Mouse (Mus musculus) heart, adult 2 months (tissue): ENCODE results near the gene Pim3. TPM values are rescaled to one million over a fixed set of nuclear protein-coding genes. Genes with fewer than 3 reads are reported as not detected.
A peak's percentile ranks its signal among the peaks of the same experiment; 100 is the strongest.

Experiments
- DNase-seq, 2 experiments: peaks; one replicate each; pipeline ENCODE4 v3.0.0; 2021
- H3K27ac ChIP-seq: fragments of 200-600 bp; 2 replicates; pipeline ENCODE4 v1.8.1; 2022
- H3K27me3 ChIP-seq: fragments of 200-500 bp; 2 replicates; pipeline ENCODE4 v1.6.1; 2012; ENCODE audit warnings: mild to moderate bottlenecking, low read length, inconsistent platforms, mixed read lengths; ENCODE audit not compliant: control insufficient read depth, insufficient read depth
- H3K36me3 ChIP-seq: fragments of 200-500 bp; 2 replicates; pipeline ENCODE4 v1.6.1; 2012; ENCODE audit warnings: low read length, inconsistent platforms; ENCODE audit not compliant: control insufficient read depth, insufficient read depth
- H3K4me1 ChIP-seq: fragments of 200-500 bp; 2 replicates; pipeline ENCODE4 v1.6.1; 2011; ENCODE audit warnings: low read length; ENCODE audit not compliant: control insufficient read depth, insufficient read depth
- H3K4me3 ChIP-seq: fragments of 200-600 bp; 2 replicates; pipeline ENCODE4 v1.8.1; 2022
- H3K79me2 ChIP-seq: fragments of 200-500 bp; replicated peaks from 2 replicates; pipeline ENCODE4 v1.6.1; 2012; ENCODE audit warnings: mild to moderate bottlenecking, inconsistent platforms, low read length, moderate library complexity, mixed read lengths; ENCODE audit not compliant: control insufficient read depth, insufficient read depth
- H3K9ac ChIP-seq: fragments of 200-500 bp; 2 replicates; pipeline ENCODE4 v1.6.1; 2012; ENCODE audit warnings: low read depth, mild to moderate bottlenecking, control low read depth, inconsistent platforms, low read length, mixed read lengths
- CTCF ChIP-seq: fragments of 200-600 bp; IDR thresholded peaks from 2 replicates; pipeline ENCODE4 v1.8.1; 2022; ENCODE audit warnings: antibody characterized with exemption, mild to moderate bottlenecking, moderate library complexity
- EP300 ChIP-seq: fragments of 200-500 bp; IDR thresholded peaks from 2 replicates; pipeline ENCODE4 v1.6.1; 2011; ENCODE audit warnings: low read depth, low read length, control low read depth; ENCODE audit not compliant: insufficient read depth
- POLR2A ChIP-seq: fragments of 200-500 bp; IDR thresholded peaks from 2 replicates; pipeline ENCODE4 v1.6.1; 2011; ENCODE audit warnings: mild to moderate bottlenecking, low read depth, low read length, control low read depth; ENCODE audit not compliant: insufficient read depth
- WGBS: fragments of 180-500 bp; shearing (Covaris S2); methylation state at CpG from one replicate; pipeline ENCODE4 v1.1.7; 2018; 5-methylcytosine and 5-hydroxymethylcytosine counted together
- intact Hi-C: fragments of 180-260 bp; cut with DNase I; formaldehyde crosslinking; loops from one replicate; pipeline ENCODE4 v1.15.1; 2025
- polyA plus RNA-seq: library from polyadenylated mRNA; depleted of rRNA; stranded (reverse); fragments of >200 nt; gene quantifications from 2 replicates; pipeline ENCODE4 v1.2.3, GENCODE M21; 2012
- total RNA-seq, 2 experiments: library from RNA; stranded (reverse); gene quantifications; 2 replicates each; pipeline ENCODE4 v1.2.3; 2021

Gene Pim3
- total and polyA plus RNA-seq, 3 experiments = 58.8 to 133 (median 95.3) TPM

DNA sequence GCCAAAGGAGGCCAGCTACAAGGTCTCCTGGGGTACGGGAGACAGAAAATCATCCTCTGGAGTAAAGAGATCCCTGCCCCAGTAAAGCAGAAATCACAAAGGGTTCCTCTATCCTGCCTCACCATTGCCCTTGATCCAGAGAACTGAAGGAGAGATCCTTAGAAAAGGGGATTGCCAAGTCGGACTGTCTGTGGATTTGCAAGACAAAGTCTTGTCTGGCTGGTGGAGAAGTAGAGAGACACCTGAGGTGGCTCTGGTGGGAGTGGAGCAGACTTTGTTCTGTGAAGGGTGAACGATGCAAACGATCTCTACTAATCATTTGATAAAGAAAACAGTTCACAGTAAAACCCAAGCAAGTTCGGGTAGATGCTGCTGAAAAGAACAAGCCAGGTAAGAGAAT, 30.9 kb downstream of the Pim3 start:
- DNase-seq = no peak
- H3K4me3 ChIP-seq = no peak overlapping the region
- no peaks in the 10 kb centered on the region for H3K36me3 ChIP-seq
- H3K79me2 ChIP-seq = no peaks in the 10 kb centered on the region
- TF ChIP-seq CTCF (no peak), EP300 (no peak), POLR2A (no peak)
- H3K9ac ChIP-seq = no peak overlapping the region
- H3K27ac ChIP-seq = no peak overlapping the region
- H3K27me3 ChIP-seq = peaks cover 2% of the 10 kb centered on the region; the same call in 1 of the 2 replicates
- 75% methylated on average over 5 of the region's 5 CpGs for WGBS
- intact Hi-C loops = no loop called here
- peaks cover 4% of the 10 kb centered on the region for H3K4me1 ChIP-seq

DNA sequence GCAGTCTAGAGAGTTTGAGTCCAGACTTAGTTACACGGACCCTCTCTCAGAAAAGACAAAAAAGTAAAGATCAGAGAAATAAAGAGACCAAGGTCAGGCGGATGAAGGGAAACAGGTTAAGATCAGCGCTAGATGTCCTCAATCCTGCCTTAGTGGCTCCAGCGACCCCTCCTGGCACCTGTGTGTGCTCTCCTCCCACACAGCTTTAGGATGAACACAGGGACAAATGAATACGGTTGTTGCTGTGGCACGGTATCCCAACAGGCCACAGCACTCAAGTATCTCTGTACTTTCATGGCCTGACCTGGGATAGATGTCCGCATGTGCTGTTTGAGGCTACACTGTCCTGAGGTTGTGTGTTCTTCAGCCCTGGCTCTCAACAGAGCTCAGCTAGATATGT, 33.1 kb downstream of the Pim3 start:
- Histone ChIP-seq H3K36me3 (no peaks in the 10 kb centered on the region), H3K4me1 (peaks cover 4% of the 10 kb centered on the region), H3K27ac (no peak overlapping the region), H3K79me2 (no peaks in the 10 kb centered on the region), H3K4me3 (no peak overlapping the region), H3K9ac (no peak overlapping the region), H3K27me3 (peaks cover 2% of the 10 kb centered on the region; the same call in 1 of the 2 replicates)
- TF ChIP-seq POLR2A (no peak), CTCF (no peak), EP300 (no peak)
- no peak for DNase-seq
- intact Hi-C loops = no loop called here
- WGBS = 75% methylated on average over 7 of the region's 7 CpGs

- peaks cover 2% of the 10 kb centered on the region; the same call in 1 of the 2 replicates for H3K27me3 ChIP-seq
- intact Hi-C loops = no loop called here
- peaks cover 4% of the 10 kb centered on the region for H3K4me1 ChIP-seq
- H3K36me3 ChIP-seq = no peaks in the 10 kb centered on the region
- WGBS = 83% methylated on average over 6 of the region's 6 CpGs
- H3K4me3 ChIP-seq = no peak overlapping the region
- H3K9ac ChIP-seq = no peak overlapping the region
- DNase-seq = no peak
- H3K79me2 ChIP-seq = no peaks in the 10 kb centered on the region
- no peak overlapping the region for H3K27ac ChIP-seq
- TF ChIP-seq POLR2A (no peak), EP300 (no peak), CTCF (no peak)
These were observed 33.9 kb downstream of the Pim3 start for GRCm38 (mm10) chr15:88895891-88896290.

DNA sequence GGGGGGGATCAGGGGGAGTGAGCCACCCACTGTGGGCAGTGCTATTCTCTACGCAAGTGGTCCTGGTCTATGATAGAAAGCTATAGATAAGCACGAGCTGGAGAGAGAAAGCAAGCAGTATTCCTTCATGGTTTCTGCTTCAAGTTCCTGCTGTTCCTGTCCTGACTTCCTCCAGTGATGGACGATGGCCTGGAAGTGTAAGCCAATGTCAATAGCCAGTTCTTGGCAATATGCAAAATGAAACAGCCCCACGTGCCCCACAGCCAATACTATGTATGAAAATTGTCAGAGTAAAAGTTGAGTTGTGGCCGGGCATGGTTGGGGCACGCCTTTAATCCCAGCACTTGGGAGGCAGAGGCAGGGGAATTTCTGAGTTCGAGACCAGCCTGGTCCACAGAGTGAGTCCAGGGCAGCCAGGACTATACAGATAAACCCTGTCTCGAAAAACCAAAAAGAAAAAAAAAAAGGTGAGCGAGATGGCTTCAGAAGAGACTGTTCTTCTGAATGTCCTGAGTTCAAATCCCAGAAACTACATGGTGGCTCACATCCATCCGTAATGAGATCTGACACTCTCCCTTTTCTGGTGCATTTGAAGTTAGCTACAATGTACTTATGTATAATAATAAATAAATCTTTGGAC, 34.5 kb downstream of the Pim3 start:
- Histone ChIP-seq H3K27ac (no peak overlapping the region), H3K9ac (no peak overlapping the region), H3K27me3 (no peaks in the 10 kb centered on the region), H3K79me2 (no peaks in the 10 kb centered on the region), H3K4me3 (no peak overlapping the region), H3K4me1 (no peaks in the 10 kb centered on the region), H3K36me3 (no peaks in the 10 kb centered on the region)
- intact Hi-C loops = no loop called here
- DNase-seq = no peak
- TF ChIP-seq POLR2A (no peak), CTCF (no peak), EP300 (no peak)
- WGBS = 69% methylated on average over 10 of the region's 10 CpGs

DNA sequence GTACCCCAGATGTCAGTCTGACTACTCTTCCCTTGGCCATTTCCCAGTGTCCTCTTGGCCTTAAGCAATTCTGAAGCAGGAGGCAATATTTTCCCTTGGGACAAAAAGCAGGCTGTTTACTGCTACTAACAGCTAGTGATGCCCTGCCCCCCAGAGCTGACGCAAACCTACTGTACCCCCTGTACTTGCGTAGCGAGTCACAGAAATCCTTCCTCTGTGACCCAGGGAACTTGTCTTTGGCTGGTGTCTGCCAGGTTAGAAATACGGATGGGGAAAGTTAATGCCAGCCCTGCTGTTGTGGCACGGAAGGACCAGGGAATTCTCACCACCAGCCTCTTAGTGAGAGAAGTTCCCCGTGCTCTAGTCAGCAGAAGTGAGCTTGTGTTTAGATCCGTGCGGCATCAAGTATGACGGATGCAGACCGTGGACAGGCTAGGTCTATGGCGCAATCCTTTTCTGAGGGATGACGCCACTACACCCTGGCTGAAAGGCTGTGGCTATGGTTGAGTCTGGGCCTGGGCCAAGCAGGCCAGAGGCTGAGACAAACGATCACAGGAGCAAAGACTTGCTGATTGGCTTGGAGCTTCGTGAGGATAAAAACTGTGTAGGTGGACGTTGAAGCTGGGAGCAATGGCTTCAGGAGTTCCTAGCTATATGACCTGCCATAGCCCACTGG, 40.4 kb downstream of the Pim3 start:
- TF ChIP-seq POLR2A (no peak), EP300 (no peak), CTCF (no peak)

GRCm38 (mm10) chr15:88903086-88903485, 41.1 kb downstream of the Pim3 start:
- H3K4me3 ChIP-seq = no peak overlapping the region
- TF ChIP-seq POLR2A (no peak), CTCF (peak; percentile 14; the same call in 1 of the 2 replicates)
- H3K27ac ChIP-seq = no peak overlapping the region
- intact Hi-C loops = no loop called here
- H3K79me2 ChIP-seq = no peaks in the 10 kb centered on the region
- no peaks in the 10 kb centered on the region for H3K4me1 ChIP-seq
- no peaks in the 10 kb centered on the region for H3K36me3 ChIP-seq
- H3K9ac ChIP-seq = no peak overlapping the region
- H3K27me3 ChIP-seq = no peaks in the 10 kb centered on the region
- WGBS = 89% methylated on average over 1 of the region's 1 CpGs
- no peak for DNase-seq

More for the DNA sequence above, 40.4 kb downstream of the Pim3 start:
- H3K27ac ChIP-seq = no peak overlapping the region
- no peak overlapping the region for H3K4me3 ChIP-seq
- WGBS = 82% methylated on average over 15 of the region's 15 CpGs
- DNase-seq = no peak
- intact Hi-C loops = no loop called here
- H3K27me3 ChIP-seq = no peaks in the 10 kb centered on the region
- H3K36me3 ChIP-seq = no peaks in the 10 kb centered on the region
- no peak overlapping the region for H3K9ac ChIP-seq
- no peaks in the 10 kb centered on the region for H3K79me2 ChIP-seq
- no peaks in the 10 kb centered on the region for H3K4me1 ChIP-seq
